Mouse (Mus musculus): ENCODE data around the gene Crmp1.
A peak's percentile ranks its signal among the peaks of the same experiment; 100 is the strongest.

Gene Crmp1

DNA sequence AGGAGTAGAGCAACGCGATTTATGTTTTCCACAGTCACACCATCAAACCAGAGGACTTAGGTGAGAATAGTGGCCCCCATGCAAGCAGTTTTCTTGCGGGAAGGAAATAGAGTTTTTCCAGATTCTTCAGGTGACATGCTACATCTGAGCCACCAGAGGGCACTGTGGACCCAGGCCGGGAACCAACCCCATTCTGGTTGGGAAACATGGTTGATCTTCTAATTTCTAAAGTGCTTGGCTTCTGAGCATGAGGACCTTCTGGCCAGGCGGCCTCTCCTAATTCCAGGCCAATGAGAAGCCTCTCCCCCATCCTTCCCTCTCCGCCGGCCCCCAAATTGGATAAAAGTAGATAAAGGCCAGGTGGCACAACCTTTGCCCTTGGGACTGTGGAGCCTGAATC, 56.6 kb downstream of the Crmp1 start:
- DNase-seq (ENCODE audit: low read depth) = peak; percentile 6

DNA sequence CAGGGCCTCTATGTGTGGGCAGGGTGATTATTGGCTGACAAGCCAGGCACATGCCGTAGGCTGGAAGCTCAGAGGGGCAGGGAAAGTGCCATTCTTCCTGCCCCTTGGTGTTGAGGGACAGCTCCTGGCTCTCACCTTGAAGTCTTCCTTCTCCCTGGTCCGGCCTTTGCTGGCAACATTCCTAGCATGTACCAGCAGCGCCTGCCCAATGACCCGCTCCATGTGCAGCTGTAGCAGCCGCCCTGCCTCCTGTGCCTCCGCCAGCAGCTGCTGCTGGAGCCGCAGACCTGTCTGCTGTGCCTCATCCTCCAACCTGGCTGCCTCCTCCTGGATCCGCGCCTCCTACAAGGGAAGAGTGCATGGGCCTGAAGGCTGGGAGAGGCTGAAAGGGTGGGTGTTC, 68.3 kb downstream of the Crmp1 start:
- DNase-seq (ENCODE audit: low read depth) = no peak

DNA sequence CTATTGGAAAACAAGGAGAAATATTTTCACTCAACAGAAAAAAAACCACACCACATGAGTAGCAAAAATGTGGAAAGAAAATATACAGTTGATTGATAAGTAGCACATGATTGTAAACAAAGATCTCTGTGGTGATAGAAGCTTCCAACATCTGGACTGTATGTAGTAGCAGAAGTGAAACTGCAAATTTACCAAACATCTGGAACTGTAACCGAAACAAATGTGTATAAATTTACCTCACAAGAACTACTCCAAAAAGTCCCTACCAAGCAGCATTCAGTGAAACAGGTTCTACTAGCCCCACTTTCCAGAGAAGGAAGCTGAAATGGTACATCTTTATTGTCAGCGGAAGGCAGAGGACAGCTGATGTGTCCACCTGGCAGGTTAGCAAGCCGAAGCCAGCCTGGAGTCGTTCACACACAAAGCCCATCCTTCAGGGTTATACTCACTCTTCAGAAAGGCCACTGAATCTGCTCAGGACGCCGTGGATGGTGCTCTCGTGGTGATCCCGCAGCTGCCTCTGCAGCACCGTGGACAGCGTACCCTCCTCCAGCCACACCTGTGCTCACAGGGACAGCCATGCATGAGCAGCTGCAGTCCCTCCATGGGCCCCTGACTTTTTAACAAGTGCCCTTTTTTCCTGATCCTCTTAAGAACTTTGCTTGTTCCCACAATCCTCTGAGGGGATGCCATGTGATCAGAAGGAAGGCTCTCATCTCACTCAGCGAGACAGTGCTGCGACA, 71.4 kb downstream of the Crmp1 start:
- DNase-seq (ENCODE audit: low read depth) = no peak

DNA sequence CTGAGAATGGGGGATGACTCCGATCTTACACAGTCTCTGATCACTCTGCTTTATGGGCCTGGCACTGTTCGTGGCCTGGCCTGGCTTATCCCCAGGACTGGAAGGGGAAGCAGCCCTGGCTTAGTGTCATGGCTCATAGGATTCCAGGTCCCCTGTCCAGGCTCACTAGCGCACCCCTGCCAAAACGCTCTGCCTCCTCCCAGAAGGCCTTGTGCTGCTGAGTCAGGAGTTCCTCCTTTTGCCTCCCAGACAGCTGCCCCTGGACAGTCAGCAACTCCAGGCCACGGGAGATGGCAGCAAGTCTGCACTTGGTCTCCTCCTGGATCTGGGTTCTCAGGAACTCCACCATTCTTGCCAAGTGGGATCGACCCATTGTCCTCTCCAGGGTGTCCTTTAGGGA, 77.0 kb downstream of the Crmp1 start:
- DNase-seq (ENCODE audit: low read depth) = no peak

DNA sequence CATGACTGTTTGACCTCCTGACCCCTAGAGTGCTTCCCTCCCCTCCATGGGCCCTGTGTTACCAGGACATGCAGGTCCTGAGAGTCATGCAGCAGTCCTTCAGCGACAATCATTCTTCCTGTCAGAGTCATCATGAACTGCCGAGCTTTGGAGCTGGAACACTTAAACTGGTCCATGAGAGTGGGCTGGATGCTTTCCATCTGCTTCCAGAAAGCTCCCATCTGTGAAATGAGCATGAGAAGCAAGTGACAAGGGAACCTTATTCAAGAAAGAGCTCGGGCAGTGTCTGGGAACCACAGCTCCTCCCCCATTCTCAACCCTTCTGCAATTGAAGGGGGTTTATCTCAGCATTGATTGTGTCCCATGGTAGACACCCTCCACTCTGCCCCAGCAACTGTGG, 78.4 kb downstream of the Crmp1 start:
- DNase-seq (ENCODE audit: low read depth) = no peak

DNA sequence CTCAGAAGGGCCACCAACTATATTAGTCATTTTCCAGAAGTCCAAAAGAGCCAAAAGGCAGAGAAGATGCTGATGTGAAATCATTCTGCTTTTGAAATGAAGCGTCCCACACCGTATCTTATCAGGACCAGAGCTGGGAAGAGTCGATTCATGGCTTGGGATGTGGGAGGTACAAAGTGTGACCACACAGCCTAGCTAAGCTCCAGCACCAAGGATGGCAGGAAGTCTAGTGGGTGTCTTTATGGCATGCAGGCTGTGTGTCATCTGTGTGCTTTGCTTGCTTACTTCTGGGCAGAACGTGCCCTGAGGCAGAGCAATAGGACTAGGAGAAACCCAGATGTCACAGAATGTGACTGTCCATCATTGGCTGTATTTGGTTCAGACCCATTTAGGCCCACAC, 79.0 kb downstream of the Crmp1 start:
- no peak for DNase-seq (ENCODE audit: low read depth)

DNA sequence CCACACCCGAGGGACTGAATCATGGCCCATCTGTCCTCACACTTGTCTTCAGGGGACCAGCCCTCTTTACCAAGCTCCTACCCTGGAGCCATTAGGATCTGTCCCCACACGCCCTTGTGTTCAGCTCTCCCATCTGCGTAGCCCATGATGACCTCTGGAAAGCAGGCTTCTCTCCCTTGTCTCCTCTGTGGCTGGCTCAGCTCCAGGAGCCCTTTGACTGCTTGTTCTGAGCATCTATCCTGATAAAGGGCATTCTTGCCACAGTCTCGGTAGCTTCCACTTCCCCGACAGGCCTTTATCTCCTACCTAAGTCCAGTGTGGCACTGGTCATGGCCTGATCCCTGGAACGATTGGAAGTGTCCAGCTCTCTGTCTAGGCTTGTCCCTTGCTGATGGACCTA, 84.9 kb downstream of the Crmp1 start:
- no peak for DNase-seq (ENCODE audit: low read depth)

DNA sequence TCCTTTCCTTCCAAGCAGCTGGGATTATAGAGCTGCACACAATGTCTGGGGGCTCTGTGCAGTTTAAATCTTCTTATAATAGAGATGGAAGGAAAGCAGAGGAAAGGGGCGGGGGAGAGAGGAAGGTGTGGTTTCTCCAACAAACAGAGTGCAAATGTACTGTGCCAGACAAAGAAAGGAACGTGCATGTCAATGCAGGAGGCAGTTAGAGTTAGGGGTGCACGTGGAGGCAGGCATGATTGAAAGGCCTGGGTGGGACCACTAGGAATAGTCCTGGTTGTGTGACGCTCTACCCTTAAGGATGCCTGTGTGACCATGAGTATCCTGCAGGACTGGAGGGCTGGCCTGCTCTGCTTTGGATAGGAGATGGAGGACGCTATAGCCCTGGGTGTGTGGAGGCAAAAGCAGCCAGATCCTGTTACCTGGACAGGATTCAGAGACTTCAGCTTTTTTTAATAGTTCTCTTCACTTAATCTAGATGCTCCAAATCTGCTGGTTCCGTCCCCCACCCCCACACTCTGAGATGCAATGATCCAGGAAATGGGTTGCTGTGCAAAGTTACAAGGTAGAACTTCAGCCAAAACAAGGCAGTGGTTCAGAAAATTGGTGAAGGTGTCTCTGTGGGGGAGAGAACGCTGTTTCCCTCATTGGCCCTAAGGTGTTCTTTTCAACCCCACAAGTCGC, 88.9 kb downstream of the Crmp1 start:
- DNase-seq (ENCODE audit: low read depth) = no peak

DNA sequence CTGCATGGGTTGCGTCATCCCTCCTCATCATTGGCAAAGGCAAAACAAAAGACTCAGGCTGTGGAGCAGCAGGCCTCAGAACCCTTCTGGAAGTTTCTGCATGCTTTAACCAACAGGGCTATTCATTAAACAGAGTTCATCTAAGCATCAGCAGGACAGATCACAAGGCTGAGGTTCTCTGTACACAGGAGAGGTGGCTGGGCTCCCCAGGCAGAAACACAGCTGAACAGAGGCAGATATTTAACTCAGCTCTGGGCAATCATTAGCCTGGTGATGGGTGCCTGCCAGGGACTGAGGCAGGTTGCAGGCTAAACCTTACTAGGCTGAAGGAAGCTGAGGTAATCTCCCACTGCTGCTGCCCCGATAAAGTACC, 89.4 kb downstream of the Crmp1 start:
- no peak for DNase-seq (ENCODE audit: low read depth)

DNA sequence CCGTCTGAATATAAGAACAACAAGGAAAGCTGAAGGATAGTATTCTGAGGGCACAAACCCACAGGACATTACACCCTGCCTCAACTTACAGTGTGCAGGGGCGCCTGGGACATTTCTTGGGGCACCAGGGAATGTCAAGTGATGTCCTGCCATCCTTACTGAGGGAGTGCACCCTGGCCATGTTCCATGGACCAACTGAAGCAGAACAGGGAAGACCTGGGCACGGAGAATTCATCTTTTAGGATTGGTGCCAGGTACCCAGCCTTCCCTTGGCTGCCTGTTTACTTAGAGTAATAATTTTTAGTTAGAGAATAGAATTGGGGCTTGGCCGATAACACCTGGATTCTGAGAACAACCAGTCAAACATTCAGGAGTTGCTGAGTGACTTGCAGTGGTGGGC, 90.3 kb downstream of the Crmp1 start:
- no peak for DNase-seq (ENCODE audit: low read depth)

DNA sequence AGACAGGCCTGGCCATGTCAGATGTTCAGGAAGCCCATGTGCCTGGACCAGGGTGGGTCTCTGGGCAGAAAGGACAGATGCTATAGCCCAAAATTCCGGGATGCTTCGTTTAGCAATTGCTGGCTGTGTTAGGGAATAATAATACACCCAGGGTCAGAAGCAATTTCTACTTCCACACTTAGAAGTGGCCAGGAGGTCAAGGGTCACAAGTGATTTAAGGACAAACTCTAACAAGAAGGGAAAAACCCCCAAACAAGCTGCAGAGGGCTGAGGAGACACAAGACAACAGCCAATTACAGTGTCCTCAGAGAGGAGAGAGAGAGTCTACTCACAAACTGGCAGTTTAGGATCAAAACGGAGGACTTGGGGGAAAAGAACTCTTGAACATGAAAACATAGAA, 93.3 kb downstream of the Crmp1 start:
- no peak for DNase-seq (ENCODE audit: low read depth)

DNA sequence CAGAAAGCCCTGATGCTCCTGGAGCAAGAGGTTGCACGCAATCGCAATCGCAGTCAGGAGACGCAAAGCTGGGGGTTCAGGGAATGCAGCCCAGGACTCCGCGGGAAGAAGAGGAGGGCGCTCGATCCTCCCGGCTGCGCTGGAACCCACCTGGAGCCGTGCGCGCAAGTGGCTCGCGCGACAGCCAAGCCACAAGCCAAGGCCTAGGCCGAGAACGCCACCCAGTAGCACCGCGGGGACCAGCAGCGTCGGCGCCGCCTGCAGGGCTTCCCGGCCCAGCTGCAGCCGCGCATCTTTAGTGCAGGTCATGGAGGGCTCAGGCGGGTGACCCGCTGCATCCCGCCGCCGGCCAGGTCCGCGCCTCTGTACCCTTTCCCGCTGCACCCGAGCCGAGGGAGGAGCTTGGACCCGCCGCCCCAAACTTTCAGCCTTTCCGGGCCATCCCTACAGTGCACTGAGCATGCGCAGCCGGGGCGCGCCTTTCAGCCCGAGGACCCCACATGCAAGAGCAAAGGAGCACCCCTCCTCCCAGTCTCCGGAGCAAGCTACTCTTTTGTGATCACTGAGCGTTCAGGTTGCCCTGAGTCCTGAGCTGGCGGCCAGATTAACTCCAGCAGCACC, 94.9 kb downstream of the Crmp1 start, which contains the start of gene Evc:
Gene Evc, minus strand, starts transcription at position 410 of the 621 bp plus-strand sequence.
- DNase-seq (ENCODE audit: low read depth) = no peak

DNA sequence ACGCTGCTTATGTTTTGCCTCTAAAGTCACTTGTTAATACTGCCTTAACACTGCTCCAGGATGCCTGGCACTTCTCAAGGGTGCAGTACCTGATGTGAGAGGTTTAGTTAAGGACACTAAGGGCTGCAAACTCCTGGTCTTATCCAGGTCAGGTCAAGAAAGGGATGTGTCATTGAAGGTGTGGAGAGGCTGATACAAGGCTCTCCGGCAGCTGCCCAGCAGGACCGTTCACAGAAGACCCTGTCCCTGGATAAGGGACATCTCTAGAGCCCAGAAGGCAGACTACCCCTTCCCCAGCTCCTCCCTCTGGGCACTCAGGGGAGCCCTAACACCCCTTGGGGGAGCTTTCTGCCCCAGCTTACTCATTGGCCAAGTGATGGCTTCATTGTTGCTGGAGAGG, 96.0 kb downstream of the Crmp1 start:
- DNase-seq (ENCODE audit: low read depth) = no peak

DNA sequence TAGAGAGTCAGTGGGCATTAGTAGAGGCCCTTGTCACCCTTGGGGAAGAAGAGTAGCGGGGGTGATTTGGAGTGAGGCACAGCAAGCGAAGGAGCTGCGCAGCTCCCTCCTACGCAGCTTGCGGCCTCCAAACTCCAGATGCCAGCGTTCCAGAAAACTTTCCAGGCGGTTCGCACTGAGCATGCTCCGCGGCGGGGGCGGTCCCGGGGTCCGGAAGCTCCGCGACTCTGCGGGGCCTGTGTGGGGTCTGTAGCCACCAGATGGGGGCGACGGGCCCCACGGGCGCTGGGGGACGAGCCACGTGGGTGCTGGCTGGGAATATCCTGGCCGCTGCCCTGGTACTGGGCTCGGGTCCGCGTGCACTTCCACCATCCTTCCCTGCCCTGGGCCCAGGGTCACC, 96.5 kb downstream of the Crmp1 start, which contains the start of gene Evc2:
Gene Evc2, plus strand, starts transcription at position 212 of the 400 bp plus-strand sequence.
- DNase-seq (ENCODE audit: low read depth) = no peak

All from c-Kit-positive CD71-positive TER-119-negative erythroid progenitor cells, embryonic 14.5 days (primary cell).